15 mouse cellular contexts compared by ENCODE assay signal in the genomic region with DNA sequence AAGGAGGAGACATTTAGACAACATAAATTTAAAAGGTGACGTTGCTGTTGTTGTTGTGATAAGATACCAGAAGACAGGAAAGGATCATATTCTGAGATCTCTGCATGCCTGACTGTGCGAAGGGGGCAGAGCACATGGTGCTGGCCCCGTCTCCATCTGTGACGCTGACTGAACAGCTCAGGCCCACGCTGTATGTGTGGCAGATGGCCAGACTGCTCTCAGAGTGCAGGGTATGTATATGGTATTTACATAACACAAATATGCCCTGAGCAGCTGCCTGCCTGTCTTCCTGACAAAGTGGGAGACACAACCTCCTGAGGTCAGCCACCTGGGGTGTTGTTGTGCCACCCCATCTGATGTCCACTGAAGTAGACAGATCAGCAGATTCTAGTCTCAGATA.
A peak's percentile ranks its signal among the peaks of the same experiment; 100 is the strongest.
DNase-seq lines count a peak whose midpoint lies in the region; ATAC-seq and TF ChIP-seq lines count a peak whose summit lies in the region.
"Had no signal": no experiment of that assay in that cellular context is flagged by ENCODE, and none has a peak within 500 bp of the region (broad histone marks: within the 10 kb centered on the region; RNA-seq: fewer than 3 reads in every experiment).

No protein-coding gene starts in this region.

- no peak for TF ChIP-seq POLR2A in brain, embryonic 14.5 days (IDR thresholded peaks at IDR 0.05; ENCODE audit: borderline replicate concordance, extremely low read depth, insufficient read depth, insufficient read length, poor library complexity, severe bottlenecking)

- peak; percentile 32 to 82 for DNase-seq in layer of hippocampus, adult 18-20 months (ENCODE audit: low spot score in 2 of 2)
- DNase-seq in layer of hippocampus, postnatal 14 days (ENCODE audit: low spot score in 2 of 2): no peak
- peak; percentile 86 for DNase-seq in brain, embryonic 14.5 days (ENCODE audit: low read depth)
- DNase-seq in left cerebral cortex, postnatal 14 days (ENCODE audit: low spot score in 2 of 2): peak; percentile 28 to 42
- DNase-seq in ovary, postnatal 10 days (ENCODE audit: low spot score): no peak
- DNase-seq in gastrocnemius, postnatal 25 days: no peak
- DNase-seq: adrenal gland, postnatal 25 days; cerebellum, adult 9-11 months; heart, postnatal 14 days; lung, postnatal 36 days had no signal

- peak overlapping the region; percentile 36 for H3K27ac ChIP-seq in forebrain, embryonic 15.5 days (replicated peaks)
- no peak overlapping the region for H3K27ac ChIP-seq in kidney, embryonic 16.5 days (ENCODE audit: low read length)
- H3K27ac ChIP-seq: limb, embryonic 13.5 days had no signal

- H3K9me3 ChIP-seq in forebrain, embryonic 15.5 days: no peaks in the 10 kb centered on the region
- H3K9me3 ChIP-seq in kidney, embryonic 16.5 days (ENCODE audit: low read length): no peaks in the 10 kb centered on the region
- H3K9me3 ChIP-seq: limb, embryonic 13.5 days had no signal

- no peaks in the 10 kb centered on the region for H3K27me3 ChIP-seq in forebrain, embryonic 15.5 days
- H3K27me3 ChIP-seq in kidney, embryonic 16.5 days (ENCODE audit: insufficient read depth, low read length): no peaks in the 10 kb centered on the region
- H3K27me3 ChIP-seq: CH12.LX; limb, embryonic 13.5 days had no signal

- ATAC-seq in forebrain, embryonic 15.5 days (replicated peaks): peak; percentile 84
- no peak for ATAC-seq in kidney, embryonic 16.5 days (ENCODE audit: low FRiP score, low TSS enrichment)

- TF ChIP-seq CTCF in brain, embryonic 14.5 days (IDR thresholded peaks at IDR 0.05; ENCODE audit: borderline replicate concordance, extremely low read depth, insufficient read depth, insufficient read length): no peak

- H3K4me2 ChIP-seq in forebrain, embryonic 15.5 days (replicated peaks): no peak overlapping the region
- no peak overlapping the region for H3K4me2 ChIP-seq in kidney, embryonic 16.5 days (replicated peaks; ENCODE audit: low read depth, low read length)
- H3K4me2 ChIP-seq: limb, embryonic 13.5 days had no signal

- H3K36me3 ChIP-seq in forebrain, embryonic 15.5 days: no peaks in the 10 kb centered on the region
- no peaks in the 10 kb centered on the region for H3K36me3 ChIP-seq in kidney, embryonic 16.5 days (ENCODE audit: insufficient read depth, low read length)
- H3K36me3 ChIP-seq: limb, embryonic 13.5 days had no signal

- 0 out of 2 replicates have a peak, but pooled peaks cover 6% of the 10 kb centered on the region for H3K4me1 ChIP-seq in forebrain, embryonic 15.5 days
- no peaks in the 10 kb centered on the region for H3K4me1 ChIP-seq in kidney, embryonic 16.5 days (ENCODE audit: insufficient read depth, low read length)
- H3K4me1 ChIP-seq: limb, embryonic 13.5 days had no signal

- no peak overlapping the region for H3K4me3 ChIP-seq in forebrain, embryonic 15.5 days
- H3K4me3 ChIP-seq in kidney, embryonic 16.5 days (ENCODE audit: low read length): no peak overlapping the region
- H3K4me3 ChIP-seq: limb, embryonic 13.5 days; myocyte had no signal

- no peak overlapping the region for H3K9ac ChIP-seq in forebrain, embryonic 15.5 days (replicated peaks)
- H3K9ac ChIP-seq in kidney, embryonic 16.5 days (replicated peaks; ENCODE audit: low read length): no peak overlapping the region
- H3K9ac ChIP-seq: limb, embryonic 13.5 days had no signal

- intact Hi-C loops in left cerebral cortex, postnatal 14 days (cut with DNase I): no loop called here

- 48% methylated on average over 5 of the region's 5 CpGs for WGBS in forebrain, embryonic 15.5 days
- 43% methylated on average over 5 of the region's 5 CpGs for WGBS in kidney, embryonic 16.5 days

Comparison
In these comparisons a context has a peak if more than half of its experiments do, and no peak if none do; other contexts are left out.
1. DNase-seq: peak in layer of hippocampus, adult 18-20 months (2 of 2), brain, embryonic 14.5 days (single experiment) and left cerebral cortex, postnatal 14 days (2 of 2); none in layer of hippocampus, postnatal 14 days (0 of 2), ovary, postnatal 10 days (single experiment) and gastrocnemius, postnatal 25 days (single experiment).